Mouse (Mus musculus) cerebellum, adult 18-20 months (tissue): ENCODE results near the gene Egf.
"Not testable (repeated sequence)": the region's sequence is repeated elsewhere in the genome, so short reads cannot be mapped to it uniquely, and the experiment has no call there.

ENCODE experiments used
- DNase-seq, 2 experiments: peaks; one replicate each; pipeline ENCODE4 v3.0.0; 2021

The Egf gene

DNA sequence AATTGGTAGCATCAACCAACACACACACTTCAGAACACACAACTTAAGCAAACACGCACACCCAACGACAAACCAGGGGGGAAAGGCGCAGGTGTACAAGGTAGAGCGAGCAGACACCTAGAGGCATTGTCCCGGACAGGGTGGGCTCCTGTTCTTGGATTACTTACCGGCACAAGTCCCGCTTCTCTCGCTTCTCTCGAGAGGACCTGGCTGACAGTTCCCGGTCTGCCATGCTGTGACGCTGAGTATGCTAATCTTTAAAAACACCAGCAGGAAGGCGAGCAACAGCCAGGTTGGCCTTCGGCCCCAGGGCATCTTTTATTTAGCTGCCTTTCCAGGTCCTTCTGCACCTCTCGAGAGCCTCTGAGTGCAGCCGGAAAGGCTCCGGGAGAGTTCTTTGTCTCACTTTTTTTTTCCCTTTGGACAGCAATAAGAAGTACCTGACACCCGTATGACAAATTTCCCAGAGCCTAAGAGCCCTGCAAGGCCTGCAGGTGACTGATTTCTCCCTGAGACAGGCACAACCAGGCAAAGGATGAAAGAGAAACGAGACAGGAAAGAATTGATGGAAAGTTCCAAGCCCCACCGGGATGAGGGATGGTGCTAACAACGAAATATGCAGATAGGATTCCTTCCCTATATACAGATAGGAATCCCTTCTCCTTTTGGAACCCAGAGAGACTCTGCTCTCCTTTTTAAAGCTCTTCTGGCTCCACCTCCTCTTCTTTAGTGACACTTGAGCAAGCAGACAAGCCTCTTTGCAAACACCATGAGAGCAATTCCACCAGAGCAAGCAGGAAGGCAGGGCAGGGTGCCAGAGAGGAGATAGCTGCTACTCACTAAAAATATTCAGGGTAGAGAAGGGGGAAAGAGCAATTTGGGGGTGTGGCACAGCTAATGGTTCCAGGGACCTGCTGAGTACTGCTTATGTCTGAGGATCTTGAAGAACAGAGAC is at the start of gene Egf:
Gene Egf, minus strand, starts transcription at position 667 of the 955 bp plus-strand sequence.
- DNase-seq: peak in 1 of 2 experiments; percentile 3

DNA sequence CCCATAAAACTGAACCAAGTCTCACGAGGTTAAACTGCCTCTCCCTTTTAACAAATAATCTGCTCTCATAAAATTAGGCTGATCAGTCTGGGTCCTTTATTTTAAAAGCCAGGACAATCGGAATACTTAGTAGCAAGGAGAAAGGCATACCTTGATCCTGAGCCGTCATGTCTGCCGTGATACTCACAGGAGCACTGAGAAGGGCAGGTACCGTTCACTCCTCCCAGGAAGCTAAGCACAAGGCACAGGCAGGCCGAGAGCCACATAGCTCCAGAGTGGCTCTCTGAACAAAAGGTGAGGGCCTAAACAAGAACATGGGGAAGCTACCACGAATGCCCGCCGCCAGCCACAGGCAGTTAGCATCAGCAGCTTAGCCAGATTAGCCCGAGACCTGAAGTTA is 48.6 kb upstream of the Egf start, which contains the start of gene Lrit3:
Gene Lrit3, minus strand, starts transcription at position 266 of the 400 bp plus-strand sequence.
- DNase-seq: no peak

DNA sequence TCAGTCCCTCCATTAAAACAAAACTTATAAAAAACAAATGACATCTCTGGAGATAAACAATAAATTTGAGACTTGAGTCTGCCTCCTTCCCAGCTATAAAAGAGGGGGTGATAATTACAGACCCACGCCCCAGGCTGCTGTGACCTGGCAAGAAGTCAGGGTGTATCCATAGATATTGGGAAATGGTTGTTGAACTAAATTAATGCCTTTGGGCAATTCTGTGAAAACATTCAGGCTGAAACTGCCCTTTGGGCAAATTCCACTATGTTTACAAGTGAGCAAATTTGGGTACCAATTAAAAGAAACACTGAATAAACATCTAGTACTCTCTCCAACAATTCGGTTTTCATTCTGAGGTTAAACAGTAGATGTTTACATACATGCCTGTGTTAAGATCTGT is 43.9 kb upstream of the Egf start:
- DNase-seq: no peak

DNA sequence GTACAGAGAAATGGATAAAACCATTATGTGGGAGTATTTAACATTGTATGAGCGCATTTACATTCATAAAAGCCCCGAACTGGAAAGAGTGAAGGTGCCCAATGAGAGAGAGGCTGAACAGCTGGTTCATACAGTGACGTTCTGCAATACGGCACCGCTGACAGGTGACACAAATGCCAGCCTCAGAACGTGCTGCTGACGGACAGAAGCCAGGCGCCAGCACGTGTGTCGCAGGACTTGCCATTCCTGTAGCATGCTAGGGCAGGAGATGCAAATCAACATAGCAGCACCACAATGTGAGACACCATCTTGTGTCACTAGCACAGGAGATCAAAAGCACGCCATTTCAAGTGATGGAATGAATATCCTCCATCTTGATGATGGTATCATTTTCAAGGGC is 43.4 kb upstream of the Egf start:
- no peak for DNase-seq

DNA sequence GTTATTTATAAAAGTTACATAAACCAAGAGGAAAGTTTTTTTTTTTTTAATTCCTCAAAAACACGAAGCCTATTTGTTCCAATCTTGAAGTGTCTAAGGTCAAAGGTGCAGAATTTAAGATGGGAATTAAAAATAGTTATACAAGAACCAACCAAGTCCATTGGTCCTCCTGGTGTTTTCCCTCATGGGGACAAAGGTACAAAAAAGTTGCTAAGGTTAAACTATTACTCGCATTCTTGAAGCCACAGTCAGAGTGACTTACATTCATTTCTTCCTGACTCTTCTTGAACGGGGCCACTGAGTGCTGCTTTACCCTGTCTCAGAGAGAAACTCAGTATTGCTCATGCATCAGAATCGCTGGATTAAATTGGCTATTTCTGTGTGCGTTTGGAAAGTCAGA is 42.2 kb upstream of the Egf start:
- DNase-seq: no peak

DNA sequence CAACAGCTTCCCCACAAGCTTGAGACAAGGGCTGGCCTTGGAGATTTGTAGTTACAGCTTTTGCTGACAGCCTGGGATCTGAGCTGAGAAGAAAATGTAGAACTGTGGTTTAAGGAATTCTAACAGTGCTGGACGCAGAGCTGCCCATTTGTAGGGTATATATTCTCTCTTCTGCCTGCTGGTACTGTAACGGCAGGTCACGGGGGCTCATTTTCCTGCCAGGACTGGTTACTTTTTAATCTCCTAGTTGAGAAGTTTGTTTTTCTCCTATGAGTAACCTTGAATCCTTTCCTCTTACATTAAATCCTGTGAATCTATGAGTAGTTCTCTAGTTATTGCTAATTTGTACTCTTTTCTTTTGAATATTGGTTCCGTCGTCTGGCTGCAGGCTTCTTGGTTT is 38.7 kb upstream of the Egf start:
- no peak for DNase-seq

DNA sequence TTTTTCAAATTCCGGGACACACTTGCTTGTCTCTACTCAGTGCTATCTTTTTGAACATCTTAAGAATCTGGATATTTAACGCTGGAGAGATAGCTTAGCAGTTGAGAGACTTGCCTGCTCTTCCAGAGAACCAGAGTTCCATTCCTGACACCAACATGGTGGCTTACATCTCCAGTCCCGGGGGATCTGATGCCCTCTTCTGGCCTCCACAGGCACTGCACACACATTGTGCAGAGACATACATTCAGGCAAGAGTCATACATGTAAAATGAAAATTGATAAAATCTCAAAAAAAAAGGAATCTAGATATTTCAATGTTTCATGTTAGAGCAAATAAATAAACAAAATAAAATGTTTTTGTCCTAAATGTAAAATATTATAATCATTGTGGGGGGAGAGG is 27.6 kb upstream of the Egf start:
- no peak for DNase-seq

DNA sequence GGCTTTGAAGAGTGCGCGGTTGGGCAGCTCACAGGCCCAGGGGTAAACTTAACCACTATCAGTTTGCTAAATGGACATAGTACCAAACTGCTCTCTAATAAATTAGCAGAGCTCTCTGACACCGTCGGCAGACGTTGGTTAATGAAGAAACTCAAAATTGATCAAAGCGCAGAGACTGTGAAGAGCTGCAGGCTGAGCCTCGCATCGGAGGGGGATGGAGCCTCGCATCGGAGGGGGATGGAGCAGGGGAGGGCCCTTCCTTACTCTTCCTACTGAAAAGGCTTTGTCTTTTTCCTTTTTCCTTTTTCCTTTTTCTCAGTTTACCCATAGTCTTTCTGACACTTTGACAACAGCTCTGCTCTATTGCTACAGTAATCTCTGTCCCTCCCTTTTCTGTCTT is 26.3 kb upstream of the Egf start:
- no peak for DNase-seq

DNA sequence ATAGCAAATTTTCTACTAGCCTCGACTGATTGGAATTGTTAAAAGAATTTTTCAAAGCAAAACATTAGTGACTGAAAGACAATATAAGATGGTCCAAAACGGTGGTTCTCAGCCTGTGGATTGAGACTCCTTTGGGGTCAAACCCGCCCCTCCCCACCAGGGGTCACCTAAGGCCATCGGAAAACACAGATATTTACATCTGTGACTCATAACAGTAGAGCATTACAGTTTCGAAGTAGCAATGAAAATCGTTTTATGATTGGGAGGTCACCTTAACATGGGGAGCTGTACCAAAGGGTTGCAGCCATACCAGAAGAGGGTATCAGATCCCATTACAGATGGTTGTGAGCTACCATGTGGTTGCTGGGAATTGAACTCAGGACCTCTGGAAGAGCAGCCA is 16.1 kb upstream of the Egf start:
- DNase-seq: no peak

DNA sequence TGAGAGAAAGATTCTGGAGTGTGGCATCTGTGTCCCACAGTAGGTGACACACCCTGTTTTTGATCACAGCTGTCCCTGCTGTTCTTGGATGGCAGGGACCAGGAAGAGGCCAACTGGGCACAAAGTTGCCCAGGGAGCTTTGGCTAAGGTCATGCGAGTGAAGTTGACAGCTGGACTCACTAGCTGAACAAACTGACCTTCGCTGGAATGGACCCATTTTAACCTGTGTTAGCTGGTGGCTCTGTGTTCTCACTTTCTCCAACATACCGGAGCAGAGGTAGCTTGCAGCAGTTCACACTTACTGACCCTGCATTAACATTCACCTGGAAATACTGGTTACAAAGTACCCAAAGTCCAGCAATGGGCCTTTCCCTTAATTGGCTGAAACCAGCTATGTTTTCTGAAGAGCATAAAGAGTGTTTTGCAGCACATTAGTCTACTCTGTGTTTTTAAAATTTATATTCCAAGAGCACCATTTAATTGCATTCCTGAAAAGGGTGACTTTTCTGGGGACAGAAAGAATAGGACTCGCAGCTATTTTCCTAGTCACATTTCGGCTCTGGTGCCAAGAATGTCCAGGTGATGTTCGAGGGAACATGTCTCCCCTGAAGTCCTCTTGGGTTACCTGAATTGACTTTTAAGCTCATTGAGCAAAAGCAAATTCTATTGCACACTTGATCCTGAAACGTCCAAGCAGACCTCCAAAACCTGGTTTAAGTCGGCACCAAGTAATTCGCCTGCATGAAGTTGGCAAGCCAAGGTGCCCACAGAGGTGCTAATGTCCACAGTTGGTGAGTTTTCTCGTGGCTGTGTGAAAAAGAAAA is 12.1 kb upstream of the Egf start:
- DNase-seq: no peak

DNA sequence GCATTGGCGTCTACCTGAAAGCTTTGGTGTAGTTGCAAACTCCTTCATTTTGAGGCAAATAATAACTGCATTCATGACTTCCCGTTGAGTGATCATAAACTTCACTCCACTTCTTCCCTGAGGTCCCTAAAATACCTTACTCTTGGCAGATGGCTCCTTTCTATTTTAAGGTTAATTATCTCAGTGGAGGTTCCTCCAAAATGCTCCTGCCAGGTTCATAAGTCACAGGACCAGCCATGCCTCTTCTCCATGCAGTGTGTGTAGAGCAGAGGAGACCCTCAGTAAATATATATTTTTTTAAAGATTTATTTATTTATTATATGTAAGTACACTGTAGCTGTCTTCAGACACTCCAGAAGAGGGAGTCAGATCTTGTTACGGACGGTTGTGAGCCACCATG is 11.0 kb upstream of the Egf start:
- no peak for DNase-seq

DNA sequence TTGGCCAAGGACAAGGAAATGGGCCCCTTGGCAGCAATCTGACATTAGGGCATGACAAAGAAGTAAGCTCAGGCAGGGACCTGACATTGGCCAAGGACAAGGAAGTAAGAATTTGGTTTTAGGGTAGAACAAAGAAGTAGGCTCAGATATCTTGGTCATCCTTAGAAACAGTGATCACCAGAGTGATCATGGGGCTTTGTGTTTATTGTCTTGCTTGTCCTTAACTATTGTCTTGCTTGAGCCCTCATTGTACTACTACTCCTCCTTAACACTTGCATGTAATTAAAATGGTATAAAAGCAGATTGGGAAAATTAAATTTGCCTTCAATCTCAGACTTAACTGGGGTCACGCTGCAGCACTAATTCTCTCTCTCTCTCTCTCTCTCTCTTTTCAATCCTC is 2.5 kb upstream of the Egf start:
- not testable (repeated sequence) for DNase-seq

DNA sequence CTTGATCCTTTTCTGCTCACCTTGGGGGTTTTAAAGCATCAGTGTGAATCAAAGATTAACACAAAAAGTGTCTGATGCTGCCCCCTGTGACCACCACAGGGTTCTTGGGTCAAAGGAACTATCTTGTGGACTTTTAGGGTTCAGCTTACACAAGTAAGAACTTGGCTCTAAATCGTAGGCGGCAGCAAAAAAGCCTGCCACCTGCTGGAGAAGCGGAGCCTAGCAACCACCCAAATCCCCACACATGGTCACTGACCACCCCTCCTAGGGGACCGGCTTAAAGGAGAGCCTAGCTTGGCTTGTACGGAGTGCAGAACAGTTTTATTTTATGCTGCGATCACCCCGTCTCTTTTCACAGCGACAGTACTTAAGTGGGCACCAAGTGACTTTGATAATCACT is 10.3 kb downstream of the Egf start:
- DNase-seq: peak; percentile 12 to 18

DNA sequence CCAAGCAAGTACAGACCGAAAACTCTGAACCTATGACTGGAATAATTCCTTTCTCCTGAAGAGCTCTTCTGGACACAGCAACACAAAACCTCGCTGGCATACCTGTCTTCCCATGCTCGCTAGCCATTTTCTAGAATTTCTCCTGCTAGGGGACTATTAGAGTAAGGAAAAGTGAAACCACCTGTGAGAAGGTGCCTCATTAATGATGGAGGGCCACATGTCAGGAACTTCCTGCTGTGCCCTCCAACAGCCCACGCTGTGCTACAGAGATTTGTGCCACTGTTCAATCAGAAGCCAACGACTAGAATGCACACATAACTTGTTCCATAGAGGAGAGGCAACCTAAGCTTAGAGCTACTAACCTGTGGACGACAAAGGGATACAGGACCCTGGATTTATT is 12.3 kb downstream of the Egf start:
- no peak for DNase-seq

DNA sequence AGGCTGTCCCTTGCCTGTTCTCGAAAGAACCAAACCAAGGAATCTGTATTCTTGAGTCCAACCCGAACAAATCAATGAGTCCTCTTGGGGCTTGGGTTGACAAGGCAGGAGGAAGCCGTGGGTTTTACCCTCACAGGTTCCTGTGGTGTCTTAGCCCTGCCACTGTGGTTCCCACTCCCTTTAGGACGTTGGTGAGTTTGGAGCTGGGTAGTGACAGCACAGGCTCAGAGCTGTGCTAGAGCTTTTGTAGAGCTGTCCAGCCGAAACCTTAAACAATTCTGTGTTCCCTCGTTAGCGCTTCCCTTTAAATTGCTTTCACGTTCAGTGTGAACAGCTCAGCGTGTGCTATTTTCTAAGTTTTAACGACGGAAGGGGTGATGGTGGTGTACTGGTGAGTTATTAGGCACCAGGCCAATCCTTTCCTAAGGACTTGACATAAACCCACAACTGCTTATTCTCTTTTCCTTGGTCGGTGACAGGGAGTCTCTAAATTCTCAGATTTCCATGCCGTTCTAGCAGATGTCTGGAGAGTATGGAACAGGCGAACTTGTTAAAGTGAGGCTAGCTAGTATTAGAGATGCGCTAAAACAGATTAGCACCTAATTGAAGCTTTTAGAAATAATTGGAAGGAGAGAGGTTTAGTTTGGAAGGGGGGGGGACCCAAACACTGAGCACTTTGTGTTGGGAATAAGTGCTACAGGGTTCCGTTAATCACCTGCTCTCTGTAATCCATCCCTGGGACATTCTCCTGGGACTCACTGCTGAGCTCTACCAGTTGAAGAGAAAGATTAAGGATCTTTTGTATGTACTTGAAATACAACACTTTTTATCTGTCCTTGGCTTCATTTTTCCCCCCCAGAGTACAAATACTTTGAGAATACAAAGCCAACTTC is 16.6 kb downstream of the Egf start:
- no peak for DNase-seq

DNA sequence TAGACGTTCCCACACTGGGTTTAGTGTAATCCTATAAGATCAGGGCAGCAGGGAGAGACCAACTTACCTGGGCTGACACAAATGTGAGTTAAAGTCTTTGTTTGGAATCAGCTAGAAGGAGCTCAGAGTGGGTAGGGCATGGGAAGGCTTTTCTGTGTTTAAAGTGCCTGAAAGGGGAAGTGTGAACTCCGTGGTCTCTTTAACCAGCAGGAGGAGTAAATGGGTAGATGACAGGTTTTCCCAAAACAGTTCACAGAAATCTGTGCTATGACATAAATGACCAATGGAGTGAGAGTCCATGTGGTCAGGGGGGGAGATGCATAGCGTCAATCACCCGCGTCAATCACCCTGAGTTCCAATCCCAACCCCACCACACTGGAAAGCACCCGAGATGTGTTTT is 23.5 kb downstream of the Egf start:
- DNase-seq: no peak

DNA sequence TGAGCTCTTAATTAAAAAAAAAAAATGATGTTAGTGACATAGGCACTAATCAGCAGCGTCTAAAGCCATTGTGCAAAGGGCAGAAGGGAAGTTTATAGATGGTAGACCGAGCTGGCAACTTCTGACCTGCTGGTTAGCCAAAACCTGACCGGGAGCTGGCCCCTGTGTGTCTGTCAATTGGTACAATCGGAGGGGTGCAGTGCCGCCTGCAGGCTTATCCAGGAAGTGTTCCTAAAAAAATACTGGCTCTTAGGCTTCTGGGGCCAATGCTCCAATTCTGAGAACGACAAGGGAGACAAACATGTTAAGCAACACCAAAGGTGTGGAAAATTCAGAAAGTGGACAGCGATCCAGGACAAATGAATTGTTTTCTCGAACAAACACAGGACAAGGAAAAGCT is 24.7 kb downstream of the Egf start:
- no peak for DNase-seq

DNA sequence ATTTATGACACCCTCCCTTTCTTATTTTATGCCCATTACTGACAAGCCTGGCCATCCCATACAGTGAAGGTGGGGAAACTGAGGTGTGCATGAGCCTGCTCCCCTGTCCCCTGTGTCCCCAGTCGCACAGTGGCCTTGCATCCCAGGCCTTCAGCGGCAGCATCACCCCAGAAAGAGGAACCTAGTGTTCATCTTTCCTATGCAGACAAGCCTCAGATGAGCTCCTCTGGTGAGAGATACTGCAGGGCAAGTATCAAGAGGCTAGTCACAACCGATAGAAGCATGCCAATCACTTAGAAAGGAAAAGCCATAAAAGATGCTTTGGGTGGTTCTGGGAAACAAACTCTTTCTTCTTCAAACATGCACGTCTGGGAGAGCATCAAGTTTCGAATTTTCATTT is 25.2 kb downstream of the Egf start:
- no peak for DNase-seq

DNA sequence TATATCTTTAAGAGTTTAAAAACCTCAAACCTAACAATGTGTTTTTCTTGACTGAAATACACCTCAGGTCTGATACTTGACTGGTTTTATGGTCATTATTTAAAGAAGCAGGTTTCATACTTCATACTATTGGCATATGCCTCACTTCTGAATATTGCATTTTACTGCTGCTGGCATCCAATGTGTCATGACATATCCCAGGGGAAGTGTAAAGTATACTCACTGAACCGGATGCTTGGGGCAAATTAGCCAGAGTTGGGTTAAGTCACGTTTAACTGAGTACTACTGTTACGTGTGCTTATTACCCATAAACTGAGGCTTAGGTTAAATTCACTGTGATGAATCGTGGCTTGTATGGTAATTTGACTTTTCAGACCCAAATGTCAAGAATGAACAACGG is 29.5 kb downstream of the Egf start:
- peak in 1 of 2 experiments; percentile 17 for DNase-seq

DNA sequence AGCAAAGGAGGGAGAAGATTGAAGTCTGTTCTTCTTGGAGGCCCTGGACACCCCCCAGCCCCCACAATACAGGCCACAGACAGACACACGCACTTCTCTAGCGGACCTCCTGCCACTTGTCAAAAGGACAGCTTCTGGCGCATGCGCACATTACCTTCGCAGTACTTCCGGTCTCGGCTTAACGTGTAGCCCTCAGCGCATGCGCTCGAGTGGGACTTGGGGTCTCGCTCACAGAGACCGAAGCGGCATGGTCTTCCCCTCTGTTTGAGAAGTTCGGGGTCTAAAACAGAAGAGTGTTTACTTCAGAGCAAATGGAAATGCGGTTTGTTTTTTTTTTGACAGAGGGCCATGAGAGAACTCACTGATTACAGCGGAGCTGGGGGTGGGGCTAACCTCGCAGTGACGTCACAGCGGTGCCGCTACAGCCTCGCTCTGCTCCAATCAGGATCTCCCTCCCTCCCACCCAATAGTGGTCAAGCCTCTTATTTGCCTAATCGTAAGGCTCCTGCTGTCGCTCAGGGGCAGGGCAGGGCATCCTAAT is 30.1 kb downstream of the Egf start:
- DNase-seq: peak; percentile 91 to 95

DNA sequence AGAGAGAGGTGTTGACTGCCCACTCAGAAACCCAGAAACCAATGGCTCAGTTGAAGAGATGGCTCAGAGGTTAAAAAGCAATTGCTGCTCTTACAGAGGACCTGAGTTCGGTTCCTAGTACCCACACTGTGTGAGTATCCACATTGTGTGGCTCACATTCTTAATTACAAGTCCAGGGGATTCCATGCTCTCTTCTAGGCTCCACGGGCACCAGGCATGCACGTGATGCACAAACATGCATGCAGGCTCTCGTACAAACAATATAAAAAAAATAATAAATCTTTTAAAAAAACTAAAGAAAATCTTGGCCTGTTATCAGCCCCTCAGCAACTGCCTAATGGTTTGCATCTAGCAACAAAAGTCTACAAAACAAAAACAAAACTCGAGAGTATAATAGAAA is 30.6 kb downstream of the Egf start:
- peak in 1 of 2 experiments; percentile 30 for DNase-seq

DNA sequence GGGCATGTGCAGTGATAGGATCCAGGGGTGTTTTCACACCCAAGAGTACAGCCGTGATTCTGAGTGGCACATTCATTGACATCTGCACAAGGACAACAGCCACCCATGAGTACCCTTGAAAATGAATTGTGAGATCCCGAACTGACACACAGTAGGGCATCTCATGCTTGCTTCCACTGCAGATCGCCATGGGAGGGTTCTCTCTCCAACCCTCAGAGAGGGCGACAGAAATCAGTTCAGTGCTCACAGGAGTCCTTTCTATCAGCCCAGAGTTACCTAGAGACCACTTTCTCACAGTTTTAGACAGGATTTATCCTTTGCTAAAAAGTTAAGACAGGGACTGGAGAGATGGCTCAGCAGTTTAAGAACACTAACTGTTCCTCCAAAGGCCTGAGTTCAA is 31.8 kb downstream of the Egf start:
- DNase-seq: no peak
